Mouse (Mus musculus) thymus, postnatal 36 days (tissue): ENCODE measurements around the gene Gtpbp1.
"Not testable (repeated sequence)": the region's sequence is repeated elsewhere in the genome, so short reads cannot be mapped to it uniquely, and the experiment has no call there.

ENCODE experiments used
- DNase-seq, 2 experiments: peaks; one replicate each; pipeline ENCODE4 v3.0.0; 2022; ENCODE audit warnings: mixed read lengths in 2 of 2

Gene Gtpbp1

GRCm38 (mm10) chr15:79690426-79691022 lies at the start of gene Gtpbp1:
Gene Gtpbp1, plus strand, starts transcription at chr15:79690845.
- DNase-seq, result peak; percentile 88 to 94

- no peak for DNase-seq
Observed at GRCm38 (mm10) chr15:79641135-79641817, 49.4 kb upstream of the Gtpbp1 start.

GRCm38 (mm10) chr15:79645483-79645882 lies 45.2 kb upstream of the Gtpbp1 start:
- DNase-seq, result no peak

GRCm38 (mm10) chr15:79648130-79648529 lies 42.5 kb upstream of the Gtpbp1 start:
- DNase-seq, result no peak

- peak; percentile 48 to 54 for DNase-seq
Observed at GRCm38 (mm10) chr15:79650569-79650968, 40.1 kb upstream of the Gtpbp1 start.

GRCm38 (mm10) chr15:79651481-79651880 lies 39.2 kb upstream of the Gtpbp1 start:
- no peak for DNase-seq

GRCm38 (mm10) chr15:79656451-79656850 lies 34.2 kb upstream of the Gtpbp1 start:
- DNase-seq, result no peak

- peak; percentile 82 to 86 for DNase-seq
Observed at GRCm38 (mm10) chr15:79657837-79658530, 32.7 kb upstream of the Gtpbp1 start.

- peak; percentile 94 to 95 for DNase-seq
Observed at GRCm38 (mm10) chr15:79658531-79659375, 31.9 kb upstream of the Gtpbp1 start, which contains the start of the genes Fam227a and Cby1. Gene Fam227a, minus strand, starts transcription at chr15:79658956. Gene Cby1, plus strand, starts transcription at chr15:79659199.

- DNase-seq, result peak; percentile 55 to 62
Observed at GRCm38 (mm10) chr15:79661852-79662251, 28.8 kb upstream of the Gtpbp1 start.

GRCm38 (mm10) chr15:79664666-79665065 lies 26.0 kb upstream of the Gtpbp1 start:
- DNase-seq, result no peak

GRCm38 (mm10) chr15:79669195-79669594 lies 21.4 kb upstream of the Gtpbp1 start:
- DNase-seq, result no peak

- peak; percentile 85 to 89 for DNase-seq
Observed at GRCm38 (mm10) chr15:79670249-79670971, 20.2 kb upstream of the Gtpbp1 start, which contains the start of gene Tomm22. Gene Tomm22, plus strand, starts transcription at chr15:79670861.

- no peak for DNase-seq
Observed at GRCm38 (mm10) chr15:79670972-79671299, 19.7 kb upstream of the Gtpbp1 start.

- DNase-seq, result not testable (repeated sequence)
Observed at GRCm38 (mm10) chr15:79671828-79672348, 18.8 kb upstream of the Gtpbp1 start.

GRCm38 (mm10) chr15:79677936-79678335 lies 12.7 kb upstream of the Gtpbp1 start:
- DNase-seq, result no peak

GRCm38 (mm10) chr15:79681973-79682372 lies 8.7 kb upstream of the Gtpbp1 start:
- DNase-seq, result no peak

GRCm38 (mm10) chr15:79683146-79683545 lies 7.5 kb upstream of the Gtpbp1 start:
- DNase-seq, result no peak

- no peak for DNase-seq
Observed at GRCm38 (mm10) chr15:79683707-79684465, 6.8 kb upstream of the Gtpbp1 start.

- DNase-seq, result no peak
Observed at GRCm38 (mm10) chr15:79684616-79685015, 6.0 kb upstream of the Gtpbp1 start.

GRCm38 (mm10) chr15:79685141-79685641 lies 5.5 kb upstream of the Gtpbp1 start:
- no peak for DNase-seq
